Mouse (Mus musculus) bone marrow, adult 2 months (tissue): ENCODE results near the gene Immp2l.

ENCODE experiments used
- CTCF ChIP-seq: fragments of 200-500 bp; IDR thresholded peaks from 2 replicates; pipeline ENCODE4 v1.5.1; 2011; ENCODE audit warnings: low read length, control low read depth; ENCODE audit not compliant: control insufficient read depth, insufficient read depth
- POLR2A ChIP-seq: fragments of 200-500 bp; IDR thresholded peaks from 2 replicates; pipeline ENCODE4 v1.6.1; 2011; ENCODE audit warnings: low read depth, mild to moderate bottlenecking, control low read depth, low read length, borderline replicate concordance; ENCODE audit not compliant: control insufficient read depth

GRCm38 (mm10) chr12:41510588-41510987 lies 486.7 kb downstream of the Immp2l start:
- no peak for TF ChIP-seq CTCF
- TF ChIP-seq POLR2A: no peak
